Mouse (Mus musculus) left cerebral cortex, adult 2 months (tissue): ENCODE results near the gene Nucb1. TPM values are rescaled to one million over a fixed set of nuclear protein-coding genes. Genes with fewer than 3 reads are reported as not detected.
"Not testable (repeated sequence)": the region's sequence is repeated elsewhere in the genome, so short reads cannot be mapped to it uniquely, and the experiment has no call there.

ENCODE experiments used
- DNase-seq, 2 experiments: peaks; one replicate each; pipeline ENCODE4 v3.0.0; 2021 to 2022; ENCODE audit warnings: low spot score in 2 of 2, mixed read lengths in 1 of 2; ENCODE audit errors: extremely low spot score in 1 of 2
- H3K27ac ChIP-seq: fragments of 200-600 bp; 2 replicates; pipeline ENCODE4 v1.8.1; 2022
- H3K4me3 ChIP-seq: fragments of 200-600 bp; 2 replicates; pipeline ENCODE4 v1.8.1; 2022
- CTCF ChIP-seq: fragments of 200-600 bp; IDR thresholded peaks from 2 replicates; pipeline ENCODE4 v1.8.1; 2022; ENCODE audit warnings: antibody characterized with exemption, mild to moderate bottlenecking, moderate library complexity
- intact Hi-C: fragments of 180-260 bp; cut with DNase I; formaldehyde crosslinking; loops from one replicate; pipeline ENCODE4 v1.15.1; 2025
- total RNA-seq, 2 experiments: library from RNA; stranded (reverse); gene quantifications; 2 replicates each; pipeline ENCODE4 v1.2.3; 2021

Gene Nucb1
- total RNA-seq, 2 experiments from 2014 or later: 95.4 to 106 TPM

DNA sequence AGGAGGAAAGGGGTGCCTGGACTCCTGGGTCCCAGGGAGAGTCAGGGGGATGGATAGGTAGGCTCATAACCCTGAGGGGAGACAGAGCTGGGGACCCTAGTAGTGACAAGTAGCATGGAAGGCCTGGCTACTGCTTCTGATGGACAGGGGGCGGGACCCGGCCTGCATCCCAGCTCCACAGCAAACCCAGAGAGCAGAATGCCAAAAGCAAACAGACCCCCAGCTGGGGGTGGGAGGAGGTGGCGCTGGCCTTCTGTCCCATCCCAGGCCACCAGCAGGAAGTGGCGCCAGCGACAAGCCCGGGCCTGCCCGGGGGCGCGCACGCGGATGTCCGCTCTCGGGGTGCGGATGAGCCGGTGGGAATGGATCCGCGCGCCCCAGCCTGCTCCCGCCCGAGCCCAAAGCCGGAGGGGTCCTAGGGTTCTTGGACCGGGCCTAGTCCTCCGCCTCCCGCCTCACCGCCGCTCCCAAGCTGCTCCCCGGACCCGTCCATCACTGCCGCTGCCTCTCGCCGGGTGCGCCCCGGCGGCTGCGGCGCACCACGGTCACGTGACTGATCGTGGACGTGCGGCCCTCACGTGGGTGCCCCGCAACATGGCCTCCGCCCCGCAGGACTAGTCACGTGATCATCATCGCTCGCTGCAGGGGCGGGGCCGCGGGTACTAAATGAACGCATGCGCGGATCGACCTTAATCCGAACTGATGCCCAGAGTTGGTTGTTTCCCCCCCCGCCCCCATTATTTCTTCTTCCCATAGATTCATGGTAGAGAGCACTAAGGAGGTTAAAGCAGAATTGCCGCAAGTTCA, 43.7 kb downstream of the Nucb1 start, which contains the start of gene Bax:
Bax (minus strand) TSS at position 616 of the 807 bp plus-strand sequence.
- H3K27ac ChIP-seq: peak within 1 kb of the TSS; percentile 81
- peak within 1 kb of the TSS; percentile 96 for H3K4me3 ChIP-seq
- DNase-seq: peak; percentile 95 to 97
- intact Hi-C loops: loop anchor here (2.0 to 5.0 kb wide), 2 partner anchors 122 to 216 kb away; partner anchors contain the start of gene Ntn5
- TF ChIP-seq CTCF: no peak; the same call in 1 of the 2 replicates

DNA sequence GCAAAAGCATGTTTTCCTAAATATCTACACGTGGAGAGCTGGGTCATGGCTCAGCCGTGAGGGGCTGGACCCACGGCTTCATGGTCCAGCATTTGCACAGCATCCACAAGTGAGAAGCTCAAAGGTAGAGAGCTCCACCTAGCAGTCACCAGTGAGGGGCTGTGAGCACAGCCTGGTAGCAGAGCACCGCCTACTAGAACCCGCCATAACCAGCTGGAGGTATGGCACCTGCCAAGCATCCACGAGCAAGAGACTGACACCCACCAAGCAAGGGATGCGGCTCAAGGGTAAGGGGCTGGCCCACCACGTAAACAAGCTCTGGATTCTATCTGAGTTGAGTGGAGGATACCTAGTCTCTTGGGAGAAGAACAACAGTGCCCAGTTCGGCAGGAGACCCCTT, 44.7 kb downstream of the Nucb1 start:
- Histone ChIP-seq H3K4me3 (peak overlapping the region; percentile 96), H3K27ac (peak overlapping the region; percentile 81; the same call in 1 of the 2 replicates)
- no peak; the same call in 1 of the 2 replicates for TF ChIP-seq CTCF
- DNase-seq: no peak
- intact Hi-C loops: loop anchor here (5.0 kb wide), 1 partner anchor 217 kb away; the partner anchor contains the start of gene Ntn5

DNA sequence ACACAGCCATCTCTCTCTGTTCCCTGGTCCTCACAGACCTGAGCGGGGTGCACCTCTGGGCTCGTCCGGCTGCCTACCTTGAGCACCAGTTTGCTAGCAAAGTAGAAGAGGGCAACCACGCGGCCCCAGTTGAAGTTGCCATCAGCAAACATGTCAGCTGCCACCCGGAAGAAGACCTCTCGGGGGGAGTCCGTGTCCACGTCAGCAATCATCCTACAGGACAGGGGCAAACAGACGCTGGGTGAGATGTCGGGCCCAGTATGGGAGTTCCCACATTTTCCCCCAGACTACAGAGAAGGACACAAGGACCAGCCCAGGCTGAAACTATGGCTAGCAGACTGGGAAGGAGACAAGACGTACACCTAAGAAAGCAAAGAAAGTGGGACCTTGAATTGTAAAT, 45.1 kb downstream of the Nucb1 start:
- no peak overlapping the region for H3K4me3 ChIP-seq
- intact Hi-C loops: loop anchor here (5.0 kb wide), 1 partner anchor 217 kb away; the partner anchor contains the start of gene Ntn5

DNA sequence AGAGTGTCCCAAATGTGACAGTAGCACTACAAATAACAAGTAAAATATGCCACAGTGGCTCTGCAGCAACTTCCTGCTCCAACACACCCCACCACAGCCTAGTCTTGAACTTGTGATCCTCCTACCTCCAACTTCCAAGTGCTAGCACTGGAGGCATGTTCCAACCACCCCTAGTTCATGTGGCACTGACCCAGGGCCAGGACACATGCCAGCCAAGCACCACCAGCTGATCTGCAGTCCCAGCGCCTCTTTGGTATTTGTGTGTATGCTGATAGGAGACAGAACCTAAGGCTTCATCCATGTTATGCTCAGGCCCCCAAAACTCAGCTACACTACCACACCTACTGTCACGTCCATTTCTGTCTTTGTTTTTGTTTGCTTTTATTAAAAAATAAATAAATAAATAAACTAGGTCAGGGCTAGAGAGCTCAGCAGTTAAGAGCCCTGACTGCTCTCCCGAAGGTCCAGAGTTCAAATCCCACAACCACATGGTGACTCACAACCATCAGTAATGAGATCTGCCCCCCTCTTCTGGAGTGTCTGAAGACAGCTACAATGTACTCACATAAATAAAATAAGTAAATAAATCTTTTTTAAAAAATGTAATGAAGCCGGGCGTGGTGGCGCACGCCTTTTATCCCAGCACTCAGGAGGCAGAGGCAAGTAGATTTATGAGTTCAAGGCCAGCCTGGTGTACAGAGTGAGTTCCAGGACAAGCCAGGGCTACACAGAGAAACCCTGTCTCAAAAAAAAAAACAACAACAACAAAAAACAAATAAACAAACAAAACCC, 46.0 kb downstream of the Nucb1 start:
- Histone ChIP-seq H3K27ac (no peak overlapping the region), H3K4me3 (no peak overlapping the region)
- no peak for DNase-seq
- no peak for TF ChIP-seq CTCF
- intact Hi-C loops: no loop called here

More for the DNA sequence above, 45.1 kb downstream of the Nucb1 start:
- DNase-seq: no peak
- H3K27ac ChIP-seq: no peak overlapping the region
- no peak for TF ChIP-seq CTCF

DNA sequence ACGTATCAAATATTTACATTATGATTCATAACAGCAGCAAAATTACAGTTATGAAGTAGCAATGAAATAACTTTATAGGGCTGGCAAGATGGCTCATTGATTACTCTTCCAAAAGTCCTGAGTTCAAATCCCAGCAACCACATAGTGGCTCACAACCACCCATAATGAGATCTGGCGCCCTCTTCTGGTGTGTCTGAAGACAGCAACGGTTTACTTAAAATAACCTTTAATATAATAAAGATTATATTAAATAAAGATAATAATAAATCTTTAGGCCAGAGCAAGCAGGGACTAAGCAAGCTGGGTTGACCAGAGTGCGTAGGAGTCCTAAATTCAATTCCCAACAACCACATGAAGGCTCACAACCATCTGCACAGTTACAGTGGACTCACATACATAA, 47.3 kb downstream of the Nucb1 start:
- H3K4me3 ChIP-seq, intact Hi-C loops, H3K27ac ChIP-seq, DNase-seq: not testable (repeated sequence)
- peak; percentile 52 for TF ChIP-seq CTCF

DNA sequence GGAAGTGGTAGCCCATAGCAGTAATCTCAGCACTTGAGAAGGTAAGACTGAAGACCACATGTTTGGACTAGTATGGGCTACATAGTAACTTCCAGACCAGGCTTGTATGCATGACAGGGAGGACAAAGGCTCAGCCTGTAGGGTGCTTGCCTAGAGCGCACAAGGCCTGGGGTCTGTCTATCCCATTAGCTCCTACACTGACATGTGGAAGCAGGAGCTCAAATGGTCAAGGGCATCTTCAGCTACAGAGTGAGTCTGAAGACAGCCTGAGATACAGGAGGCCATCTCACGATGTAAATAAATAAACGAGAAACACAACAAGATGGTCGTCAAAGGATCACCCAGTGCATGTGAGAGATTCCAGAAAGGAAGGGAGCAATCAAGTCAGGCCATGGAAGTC, 47.9 kb downstream of the Nucb1 start:
- H3K27ac ChIP-seq: no peak overlapping the region
- H3K4me3 ChIP-seq: no peak overlapping the region
- intact Hi-C loops: no loop called here
- TF ChIP-seq CTCF: no peak
- no peak for DNase-seq

DNA sequence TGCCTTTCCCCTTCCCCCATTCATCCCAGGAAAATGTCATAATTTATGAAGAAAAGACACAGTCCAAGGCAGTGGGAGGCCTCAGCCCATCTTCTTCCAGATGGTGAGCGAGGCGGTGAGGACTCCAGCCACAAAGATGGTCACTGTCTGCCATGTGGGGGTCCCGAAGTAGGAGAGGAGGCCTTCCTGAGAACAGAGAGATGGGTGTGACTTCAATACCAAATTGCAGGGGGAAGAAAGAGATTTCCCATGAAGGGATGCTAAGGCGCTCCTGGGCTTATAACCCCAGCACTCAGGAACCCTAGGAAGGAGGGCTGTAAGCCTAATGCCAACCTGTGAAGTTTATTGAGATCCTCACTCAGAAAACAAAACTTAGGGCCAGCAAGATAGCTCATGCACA, 48.4 kb downstream of the Nucb1 start:
- no peak for TF ChIP-seq CTCF
- Histone ChIP-seq H3K27ac (no peak overlapping the region), H3K4me3 (no peak overlapping the region)
- DNase-seq: no peak
- intact Hi-C loops: no loop called here

DNA sequence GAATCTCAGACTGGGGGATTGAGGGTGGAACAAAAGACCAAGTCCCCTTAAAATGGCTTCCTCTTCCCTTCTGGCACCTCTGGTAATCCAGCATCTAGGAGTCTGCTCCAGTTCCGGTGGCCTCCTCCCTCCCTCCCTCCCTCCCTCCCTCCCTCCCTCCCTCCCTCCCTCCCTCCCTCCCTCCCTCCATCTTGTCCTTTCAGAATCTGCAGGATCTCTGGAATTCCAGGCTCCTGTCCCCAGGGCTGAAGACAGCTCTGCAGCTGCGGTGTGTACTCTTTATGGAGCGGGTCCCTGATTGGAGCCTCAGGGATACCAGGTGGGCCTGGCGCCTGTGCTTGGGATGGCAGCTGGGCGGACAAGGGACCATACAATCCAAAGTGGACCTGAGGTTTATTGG, 48.9 kb downstream of the Nucb1 start:
- Histone ChIP-seq H3K27ac (peak overlapping the region; percentile 95; the same call in 1 of the 2 replicates), H3K4me3 (no peak overlapping the region)
- TF ChIP-seq CTCF: no peak
- intact Hi-C loops: no loop called here
- DNase-seq: no peak

DNA sequence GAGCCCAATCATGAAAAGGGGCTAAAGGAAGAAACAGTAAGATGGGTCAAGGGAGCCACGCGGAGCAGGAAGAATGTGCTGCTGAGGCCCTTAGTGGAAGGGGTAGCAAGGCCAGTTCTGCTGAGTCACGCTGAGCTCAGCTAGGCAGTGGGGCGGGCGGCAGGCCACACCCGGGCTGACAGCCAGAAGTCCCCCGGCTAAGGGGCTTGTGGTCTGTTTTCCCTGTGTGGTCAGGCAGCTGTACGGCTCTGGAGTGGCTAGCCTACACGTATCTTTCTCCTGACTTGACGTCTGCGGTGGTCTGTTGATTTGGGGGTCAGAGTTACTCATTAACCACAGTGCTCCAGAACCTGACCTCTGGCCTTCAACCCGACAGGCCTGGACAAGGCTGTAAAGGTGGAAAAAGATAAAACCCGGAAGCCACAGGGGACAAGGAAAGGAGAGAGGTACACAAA, 49.3 kb downstream of the Nucb1 start:
- intact Hi-C loops: no loop called here
- DNase-seq: peak in 1 of 2 experiments; percentile 34
- TF ChIP-seq CTCF: no peak
- Histone ChIP-seq H3K27ac (peak overlapping the region; percentile 95), H3K4me3 (no peak overlapping the region)

DNA sequence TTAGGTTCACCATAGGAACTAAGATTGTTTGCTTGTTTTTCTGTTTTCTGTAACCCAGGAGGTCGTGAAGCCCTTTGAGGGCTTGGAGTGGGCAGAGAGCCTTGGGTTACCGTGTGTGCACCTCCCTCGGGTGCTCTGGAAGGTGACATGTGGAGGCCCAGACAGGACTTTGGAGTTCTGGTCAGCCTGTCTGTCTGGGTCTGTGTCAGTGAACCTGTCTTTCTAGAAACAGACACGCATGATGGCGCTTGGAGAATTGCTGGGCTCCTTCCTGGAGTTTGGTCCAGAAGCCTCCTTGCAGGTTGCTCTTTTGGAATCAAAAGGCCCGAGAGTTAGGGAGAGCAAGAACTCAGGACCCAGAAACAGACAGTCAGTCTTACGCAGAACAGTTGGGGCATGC, 49.8 kb downstream of the Nucb1 start:
- intact Hi-C loops: no loop called here
- no peak for DNase-seq
- TF ChIP-seq CTCF: no peak

DNA sequence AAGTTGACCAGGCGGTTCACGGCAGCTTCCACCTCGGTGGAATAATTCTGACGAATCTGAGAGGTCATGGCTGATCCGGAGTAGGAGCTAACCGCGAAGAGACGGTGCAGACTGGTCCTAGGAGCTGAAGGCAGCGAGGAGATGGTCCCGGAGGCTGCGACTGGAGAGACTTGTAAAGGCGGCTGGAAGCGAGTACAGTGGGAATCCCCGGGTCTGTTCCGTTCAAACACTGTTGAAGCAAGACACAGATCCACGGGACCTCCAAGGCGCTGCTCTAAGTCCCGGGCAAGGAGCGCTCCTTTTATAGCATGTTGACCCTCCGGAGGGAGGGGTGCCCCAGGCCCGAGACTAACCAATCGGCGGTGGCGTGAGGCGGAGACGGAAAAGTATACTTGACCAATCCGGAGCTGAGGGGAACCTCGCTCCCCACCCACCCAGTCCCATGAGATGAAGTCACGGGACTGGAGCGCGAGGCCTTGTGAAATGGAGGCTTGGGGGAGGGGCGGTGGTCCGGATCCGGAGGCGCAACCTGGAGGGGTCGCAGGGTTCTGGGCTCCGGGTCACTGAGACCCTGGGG, 50.6 kb downstream of the Nucb1 start, which contains the start of gene Ftl1:
Ftl1 (minus strand) TSS at position 321 of the 577 bp plus-strand sequence.
- DNase-seq: peak; percentile 91 to 96
- Histone ChIP-seq H3K4me3 (peak within 1 kb of the TSS; percentile 88), H3K27ac (peak within 1 kb of the TSS; percentile 95)
- intact Hi-C loops: not testable (repeated sequence)

More for the DNA sequence above, 49.8 kb downstream of the Nucb1 start:
- Histone ChIP-seq H3K4me3 (peak overlapping the region; percentile 88), H3K27ac (peak overlapping the region; percentile 95)
